Mouse (Mus musculus) neutrophil, adult 5-6 weeks (primary cell): ENCODE results near the gene Clic4. TPM values are rescaled to one million over a fixed set of nuclear protein-coding genes. Genes with fewer than 3 reads are reported as not detected.

Source experiments
- ATAC-seq: fragments of 151-379, 151-347 bp; 2 replicates; pipeline ENCODE4 v1.8.0; 2017; ENCODE audit warnings: mild to moderate bottlenecking, moderate TSS enrichment; ENCODE audit not compliant: insufficient number of reproducible peaks, poor library complexity, low FRiP score, severe bottlenecking; ENCODE audit errors: extremely low read depth
- total RNA-seq: library from RNA; stranded (forward); fragments of 200-1000 nt; gene quantifications from 2 replicates; pipeline ENCODE4 v1.2.3, GENCODE M21; 2017

The Clic4 gene
- total RNA-seq, 1 experiment from 2014 or later = 31.7 TPM

- no peak for ATAC-seq
These were observed 30.2 kb downstream of the Clic4 start for GRCm38 (mm10) chr4:135242383-135242782.

GRCm38 (mm10) chr4:135241669-135242068 lies 30.9 kb downstream of the Clic4 start:
- no peak for ATAC-seq

GRCm38 (mm10) chr4:135241106-135241505 lies 31.5 kb downstream of the Clic4 start:
- no peak for ATAC-seq

GRCm38 (mm10) chr4:135240329-135240728 lies 32.3 kb downstream of the Clic4 start:
- peak; percentile 39; the same call in 1 of the 2 replicates for ATAC-seq

- ATAC-seq = no peak
These were observed 33.7 kb downstream of the Clic4 start for GRCm38 (mm10) chr4:135238706-135239510.

GRCm38 (mm10) chr4:135236658-135237057 lies 36.0 kb downstream of the Clic4 start:
- no peak for ATAC-seq

GRCm38 (mm10) chr4:135235546-135235945 lies 37.1 kb downstream of the Clic4 start:
- ATAC-seq = no peak

- no peak for ATAC-seq
These were observed 40.1 kb downstream of the Clic4 start for GRCm38 (mm10) chr4:135232563-135232962.

- no peak for ATAC-seq
These were observed 41.1 kb downstream of the Clic4 start for GRCm38 (mm10) chr4:135231543-135231942.

GRCm38 (mm10) chr4:135231136-135231535 lies 41.5 kb downstream of the Clic4 start:
- ATAC-seq = no peak

GRCm38 (mm10) chr4:135230661-135231060 lies 42.0 kb downstream of the Clic4 start:
- ATAC-seq = no peak

GRCm38 (mm10) chr4:135229871-135230270 lies 42.7 kb downstream of the Clic4 start:
- no peak for ATAC-seq

GRCm38 (mm10) chr4:135228136-135228535 lies 44.5 kb downstream of the Clic4 start:
- ATAC-seq = no peak

- peak; percentile 83 for ATAC-seq
These were observed 46.5 kb downstream of the Clic4 start for GRCm38 (mm10) chr4:135226008-135226667.

GRCm38 (mm10) chr4:135223808-135224207 lies 48.8 kb downstream of the Clic4 start:
- ATAC-seq = no peak

- no peak for ATAC-seq
These were observed 50.8 kb downstream of the Clic4 start for GRCm38 (mm10) chr4:135221632-135222407.

GRCm38 (mm10) chr4:135220641-135221040 lies 52.0 kb downstream of the Clic4 start:
- ATAC-seq = no peak

GRCm38 (mm10) chr4:135219652-135220051 lies 53.0 kb downstream of the Clic4 start:
- peak; percentile 76 for ATAC-seq

GRCm38 (mm10) chr4:135209846-135210245 lies 62.8 kb downstream of the Clic4 start:
- ATAC-seq = no peak
